Mouse (Mus musculus) frontal cortex, postnatal 14 days (tissue): Measurements from ENCODE around the gene Hnrnpul2.
A peak's percentile ranks its signal among the peaks of the same experiment; 100 is the strongest.
"Not testable (repeated sequence)": the region's sequence is repeated elsewhere in the genome, so short reads cannot be mapped to it uniquely, and the experiment has no call there.

ENCODE experiments used
- DNase-seq, 2 experiments: peaks; one replicate each; pipeline ENCODE4 v3.0.0; 2022; ENCODE audit warnings: low spot score in 2 of 2

The Hnrnpul2 gene

DNA sequence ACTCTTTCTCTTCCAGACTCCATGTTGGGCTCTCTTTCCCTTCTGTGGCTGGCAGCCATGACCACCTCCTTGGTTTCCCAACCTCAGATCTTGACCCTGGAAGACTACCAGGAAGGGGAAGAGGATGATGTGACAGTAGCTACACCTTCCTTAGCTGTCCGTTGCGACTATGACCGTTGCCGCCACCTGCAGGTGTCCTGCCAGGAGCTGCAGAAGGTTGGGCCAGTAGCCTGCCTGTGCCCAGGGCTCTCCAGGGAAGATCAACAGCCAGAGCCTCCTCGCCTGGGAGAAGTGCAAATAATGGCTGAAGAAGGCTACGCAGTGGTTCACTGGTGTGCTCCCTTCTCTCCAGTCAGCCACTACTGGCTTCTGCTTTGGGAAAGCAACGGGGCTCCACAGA is 31.8 kb downstream of the Hnrnpul2 start:
- DNase-seq: no peak

DNA sequence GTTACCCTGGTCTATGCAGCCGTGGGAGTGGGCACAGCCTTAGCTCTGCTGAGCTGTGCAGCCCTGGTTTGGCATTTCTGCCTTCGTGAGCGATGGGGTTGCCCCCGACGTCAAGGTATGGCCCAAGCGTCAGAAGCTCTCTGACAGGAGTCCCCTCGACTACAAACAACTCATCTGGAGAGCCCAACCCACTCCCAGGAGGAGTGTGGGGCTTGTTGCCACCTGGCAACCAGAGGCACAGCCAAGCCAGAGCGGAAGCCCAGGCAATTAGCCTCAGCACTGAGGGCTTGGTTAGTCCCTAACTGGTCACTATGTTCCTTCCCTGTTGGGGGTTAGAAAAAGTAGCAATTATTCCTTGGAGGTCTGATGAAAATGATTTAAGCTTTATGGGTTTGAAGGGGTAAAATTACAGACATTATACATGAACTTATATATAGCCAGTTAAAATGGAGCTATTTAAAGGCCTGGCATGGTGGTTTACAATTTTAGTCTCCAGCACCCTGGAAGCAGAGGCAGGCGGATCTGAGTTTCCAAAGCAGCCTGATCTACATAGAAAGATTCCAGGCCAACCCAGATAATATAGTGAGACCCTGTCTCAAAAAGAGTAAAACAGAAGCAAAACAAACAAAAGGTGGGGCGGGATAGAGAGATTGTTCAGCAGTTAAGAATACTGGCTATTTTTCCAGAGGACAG is 32.6 kb downstream of the Hnrnpul2 start:
- no peak for DNase-seq

DNA sequence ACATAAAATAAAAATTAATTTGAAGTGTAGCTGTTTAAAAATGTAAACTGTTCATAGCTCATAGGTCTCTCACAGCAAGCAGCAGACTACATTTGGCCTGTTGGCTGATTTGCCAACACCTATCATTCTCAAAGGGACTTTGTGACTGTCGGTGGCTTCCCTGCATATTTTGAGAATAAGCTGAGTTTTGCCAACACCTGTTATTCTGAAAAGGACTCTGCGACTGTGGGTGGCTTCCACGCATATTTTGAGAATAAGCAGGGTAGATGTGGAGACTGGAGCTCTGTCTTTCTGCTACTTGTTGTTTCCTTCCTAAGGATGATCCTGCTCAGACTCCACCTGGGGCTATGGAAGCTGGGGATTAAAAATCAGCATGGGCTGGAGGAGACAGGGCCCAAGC is 33.3 kb downstream of the Hnrnpul2 start:
- DNase-seq: no peak

DNA sequence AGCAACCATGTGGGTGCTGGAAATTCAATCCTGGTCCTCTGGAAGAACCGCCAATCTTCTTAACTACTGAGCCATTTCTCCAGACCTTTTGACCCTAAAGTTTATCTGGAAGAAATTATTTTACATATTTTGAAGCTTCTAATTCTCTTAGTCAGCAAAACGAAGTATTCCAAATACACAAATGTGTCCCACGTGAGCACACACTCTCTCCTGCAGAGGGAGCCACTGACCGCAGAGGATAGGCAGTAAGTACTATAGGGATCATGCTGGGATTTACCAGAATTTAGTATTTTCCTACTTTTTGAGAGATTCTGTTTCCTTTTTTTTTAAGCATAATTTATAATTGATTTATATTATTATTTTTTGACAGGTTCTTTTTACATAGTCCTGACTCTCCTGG is 37.9 kb downstream of the Hnrnpul2 start:
- DNase-seq: no peak

DNA sequence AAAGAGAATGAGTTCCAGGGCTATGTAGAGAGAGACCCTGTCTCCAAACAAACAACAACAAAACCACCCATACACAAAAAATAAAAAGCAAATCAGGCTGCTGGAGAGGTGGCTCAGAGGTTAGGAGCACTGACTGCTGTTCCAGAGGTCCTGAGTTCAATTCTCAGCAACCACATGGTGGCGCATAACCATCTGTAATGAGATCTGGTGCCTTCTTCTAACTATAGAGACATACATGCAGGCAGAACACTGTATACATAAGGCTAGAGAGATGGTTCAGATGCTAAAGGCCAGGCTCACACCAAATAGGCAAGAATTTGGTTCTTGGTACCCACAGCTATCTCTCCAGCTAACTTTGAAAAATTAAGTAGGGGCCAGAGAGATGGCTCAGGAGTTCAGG is 39.2 kb downstream of the Hnrnpul2 start:
- no peak for DNase-seq

DNA sequence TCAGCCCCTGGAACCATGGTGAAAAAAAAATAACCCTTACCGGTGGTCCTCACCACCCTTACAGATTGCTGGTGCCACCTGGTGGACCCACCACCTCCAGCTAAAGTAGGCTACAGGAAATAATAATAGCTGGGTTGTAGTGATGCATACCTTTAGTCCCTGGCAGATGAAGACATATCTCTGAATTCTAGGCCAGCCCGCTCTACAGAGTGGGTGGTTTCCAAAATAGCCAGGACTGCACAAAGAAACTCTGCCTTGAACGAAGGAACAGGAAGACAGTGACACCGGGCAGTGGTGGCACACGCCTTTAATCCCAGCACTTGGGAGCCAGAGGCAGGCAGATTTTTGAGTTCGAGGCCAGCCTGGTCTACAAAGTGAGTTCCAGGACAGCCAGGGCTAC is 44.5 kb downstream of the Hnrnpul2 start:
- no peak for DNase-seq

DNA sequence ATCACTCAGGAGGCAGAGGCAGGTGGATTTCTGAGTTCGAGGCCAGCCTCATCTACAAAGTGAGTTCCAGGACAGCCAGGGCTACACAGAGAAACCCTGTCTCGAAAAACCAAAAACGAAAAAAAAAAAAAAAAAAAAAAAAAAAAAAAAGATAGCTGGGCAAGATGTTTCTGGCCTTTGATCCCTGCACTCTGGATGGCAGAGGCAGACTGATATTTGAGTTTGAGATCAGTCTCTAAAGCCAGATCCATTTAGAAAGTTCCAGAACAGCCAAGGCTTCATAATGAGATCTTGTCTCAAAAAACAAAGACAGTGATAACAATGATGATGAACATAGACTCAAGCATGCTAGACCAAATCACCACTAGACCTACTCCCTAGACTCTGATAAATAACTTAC is 50.6 kb downstream of the Hnrnpul2 start:
- not testable (repeated sequence) for DNase-seq

DNA sequence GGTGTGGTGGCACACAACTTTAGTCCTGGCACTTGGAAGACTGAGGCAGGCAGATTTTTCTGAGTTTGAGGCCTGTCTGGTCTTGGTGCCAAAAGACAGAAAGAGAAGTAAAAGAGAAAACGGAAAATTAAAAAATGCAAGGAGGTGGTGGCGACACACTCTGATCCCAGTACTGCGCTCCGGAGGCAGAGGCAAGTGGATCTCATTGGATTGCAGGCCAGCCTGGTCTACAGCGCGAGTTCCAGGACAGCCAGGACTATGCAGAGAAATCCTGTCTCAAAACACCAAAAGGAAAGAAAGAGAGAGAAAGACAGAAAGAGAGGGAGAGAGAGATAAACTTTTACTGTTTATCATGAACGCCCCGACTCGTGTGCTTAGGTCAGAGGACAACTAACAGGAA is 51.0 kb downstream of the Hnrnpul2 start:
- DNase-seq: no peak

DNA sequence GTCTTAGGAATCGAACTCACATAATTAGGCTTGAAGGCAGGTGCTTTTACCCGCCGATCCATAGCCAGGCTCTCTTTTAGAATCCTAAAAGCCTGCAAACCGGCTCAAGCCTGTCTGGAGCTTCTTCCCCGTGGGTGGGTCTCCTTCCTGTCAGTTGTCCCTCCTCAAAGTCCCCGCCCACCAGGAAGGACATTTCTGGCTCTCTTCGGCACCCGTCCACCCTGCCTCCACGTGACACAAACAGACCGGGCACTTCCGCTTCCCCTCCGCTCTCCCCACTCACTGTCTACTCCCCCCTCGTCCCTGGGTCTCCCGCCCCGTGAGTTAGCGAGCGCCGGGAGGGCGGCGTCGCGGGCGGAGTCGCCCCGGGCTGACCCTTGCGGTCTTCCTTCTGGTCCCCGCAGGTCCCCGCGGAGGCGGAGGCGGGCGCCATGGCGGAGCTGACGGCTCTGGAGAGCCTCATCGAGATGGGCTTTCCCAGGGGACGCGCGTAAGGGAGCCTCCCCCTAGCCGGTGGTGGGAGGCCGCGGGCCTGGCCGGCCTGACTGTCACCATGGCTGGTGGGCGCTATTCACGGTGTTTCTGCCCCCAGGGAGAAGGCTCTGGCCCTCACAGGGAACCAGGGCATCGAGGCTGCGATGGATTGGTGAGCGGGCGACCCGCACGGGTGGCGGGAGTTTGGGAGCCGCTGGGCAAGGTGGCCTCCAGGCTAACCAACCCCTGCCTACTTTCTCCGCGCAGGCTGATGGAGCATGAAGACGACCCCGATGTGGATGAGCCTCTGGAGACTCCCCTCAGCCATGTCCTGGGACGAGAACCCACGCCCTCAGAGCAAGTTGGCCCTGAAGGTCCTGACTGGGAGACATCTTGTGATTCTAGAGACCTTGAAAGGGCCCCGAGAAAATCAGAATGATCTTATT is 51.7 kb downstream of the Hnrnpul2 start, which contains the start of gene Ubxn1:
Gene Ubxn1, plus strand, starts transcription at position 230 of the 920 bp plus-strand sequence.
- peak; percentile 97 to 98 for DNase-seq

DNA sequence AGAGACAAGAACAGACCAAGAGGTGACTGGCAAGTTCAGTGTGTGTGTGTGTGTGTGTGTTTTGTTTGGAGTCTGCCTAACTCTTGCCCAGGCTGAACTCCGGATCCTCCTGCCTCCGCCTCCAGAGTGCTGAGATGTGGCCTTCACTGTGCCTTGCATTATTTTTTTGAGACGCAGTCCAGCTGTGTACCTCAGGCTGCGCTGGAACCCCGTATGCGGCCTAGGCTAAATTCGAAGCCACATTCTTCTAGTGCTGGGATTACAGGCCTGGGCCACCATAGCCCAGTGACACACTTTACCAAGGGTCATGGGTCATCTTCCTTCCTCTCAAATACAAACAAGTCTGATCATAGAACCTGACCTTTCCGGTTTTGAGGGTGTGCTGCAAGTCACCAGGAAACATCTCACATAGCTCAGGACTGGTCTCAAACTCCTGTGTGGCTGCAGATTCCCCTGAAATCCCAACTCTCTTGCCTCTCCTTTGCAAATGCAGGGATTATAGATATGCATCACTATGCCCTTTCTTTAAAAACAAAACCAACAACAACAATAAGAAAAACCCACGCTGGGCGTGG is 52.5 kb downstream of the Hnrnpul2 start:
- DNase-seq: no peak

DNA sequence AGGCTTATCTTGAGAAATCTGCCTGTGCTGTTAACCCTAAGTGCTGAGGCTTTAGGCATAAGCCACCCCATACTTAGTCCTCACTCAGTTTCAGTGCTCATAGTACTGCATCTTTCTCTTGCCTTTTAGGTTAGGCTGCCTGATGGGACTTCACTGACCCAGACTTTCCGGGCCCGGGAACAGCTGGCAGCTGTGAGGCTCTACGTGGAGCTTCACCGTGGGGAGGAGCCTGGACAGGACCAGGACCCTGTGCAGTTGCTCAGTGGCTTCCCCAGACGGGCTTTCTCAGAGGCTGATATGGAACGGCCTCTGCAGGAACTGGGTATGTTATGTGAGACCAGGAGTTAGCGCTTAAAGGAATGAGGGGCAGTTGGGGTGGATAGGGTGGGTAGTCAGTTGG is 55.2 kb downstream of the Hnrnpul2 start:
- DNase-seq: no peak

DNA sequence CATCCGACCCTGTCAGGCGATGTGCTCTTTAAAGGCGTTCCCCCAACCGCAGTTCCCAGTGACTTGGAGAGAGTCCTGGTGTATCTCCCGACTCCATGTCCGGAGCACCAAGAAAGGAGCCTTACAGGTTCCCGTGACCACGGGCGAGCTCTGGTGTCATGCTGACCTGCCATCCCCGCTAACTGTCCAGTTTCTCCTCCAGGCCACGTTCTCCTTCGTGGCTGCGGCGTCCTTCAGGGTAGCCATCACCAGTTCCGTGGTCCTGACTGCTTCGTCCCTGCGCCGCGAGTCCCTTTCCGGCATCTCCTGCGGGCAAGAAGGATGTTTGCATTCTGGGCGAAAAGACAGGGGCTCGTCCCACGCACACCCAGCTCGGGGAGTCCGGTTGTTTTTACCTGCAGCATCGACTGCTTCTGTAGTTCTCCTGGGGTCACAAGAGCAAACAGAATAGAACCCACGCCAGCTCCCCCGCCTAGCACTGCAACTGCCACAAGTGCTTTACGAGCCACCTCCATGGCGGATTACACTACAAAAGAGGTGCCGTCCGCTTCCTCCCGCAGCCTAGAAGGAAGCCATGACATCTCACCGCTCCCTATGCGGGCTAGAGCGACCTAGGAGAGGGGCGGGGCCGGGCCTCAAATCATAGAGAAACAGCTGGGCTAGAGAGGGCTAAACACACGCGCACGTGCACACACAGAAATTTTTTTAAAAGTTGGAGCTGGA is 60.7 kb downstream of the Hnrnpul2 start, which contains the start of gene Uqcc3:
Gene Uqcc3, minus strand, starts transcription at position 613 of the 723 bp plus-strand sequence.
- DNase-seq: peak; percentile 80 to 85

DNA sequence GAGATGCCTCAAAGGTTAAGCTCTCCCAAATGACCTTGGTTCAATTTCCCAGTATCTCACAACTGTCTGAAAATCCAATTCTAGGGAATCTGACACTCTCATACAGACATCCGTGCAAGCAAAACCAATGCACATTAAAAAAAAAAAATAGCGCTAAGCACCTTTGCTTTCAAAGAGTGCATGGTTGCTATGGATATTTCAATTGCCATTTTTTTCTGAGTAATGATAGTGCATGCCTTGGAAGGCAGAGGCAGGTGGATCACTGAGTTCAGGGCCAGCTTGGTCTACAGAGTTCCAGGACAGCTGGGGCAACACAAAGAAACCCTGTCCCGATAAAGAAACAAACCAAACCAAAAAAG is 61.2 kb downstream of the Hnrnpul2 start:
- DNase-seq: no peak

DNA sequence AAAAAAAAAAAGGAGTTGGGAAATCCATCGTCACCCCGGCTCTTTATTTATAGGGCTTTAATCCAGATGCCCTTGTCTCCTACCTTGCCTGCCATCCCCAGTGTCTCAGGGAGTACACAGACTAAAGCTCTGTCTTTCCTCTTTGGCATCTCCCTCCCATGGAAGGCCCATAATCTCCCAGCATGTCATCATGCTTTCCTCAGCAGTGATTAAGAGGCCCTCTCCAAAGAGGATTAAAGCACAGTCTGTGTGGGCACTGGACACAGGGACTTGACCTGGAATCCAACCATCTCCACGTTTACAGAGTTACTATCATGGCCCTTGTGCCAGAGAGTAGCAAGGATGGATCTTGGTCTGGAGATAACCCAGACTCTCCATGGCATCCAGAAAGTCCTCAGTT is 63.8 kb downstream of the Hnrnpul2 start, which contains the start of the genes Lbhd1 and Gm49403:
Gene Lbhd1, plus strand, starts transcription at position 117 of the 400 bp plus-strand sequence.
Gene Gm49403, plus strand, starts transcription at position 315 of the 400 bp plus-strand sequence.
- no peak for DNase-seq
